Mouse (Mus musculus) kidney, adult 9 months (tissue): ENCODE data around the gene Islr.

Experiments
- DNase-seq: peaks from one replicate; pipeline ENCODE4 v3.0.0; 2022

The Islr gene

GRCm38 (mm10) chr9:58220218-58220903, 16.3 kb upstream of the Islr start:
- peak; percentile 58 for DNase-seq

GRCm38 (mm10) chr9:58218539-58218938, 14.4 kb upstream of the Islr start:
- DNase-seq = no peak

- DNase-seq = peak; percentile 68
Measured at GRCm38 (mm10) chr9:58216402-58216801, 12.3 kb upstream of the Islr start.

GRCm38 (mm10) chr9:58214519-58215180, 10.5 kb upstream of the Islr start:
- DNase-seq = peak; percentile 75

- DNase-seq = peak; percentile 59
Measured at GRCm38 (mm10) chr9:58213865-58214264, 9.8 kb upstream of the Islr start.

- no peak for DNase-seq
Measured at GRCm38 (mm10) chr9:58213377-58213776, 9.3 kb upstream of the Islr start.

- no peak for DNase-seq
Measured at GRCm38 (mm10) chr9:58210304-58210627, 6.2 kb upstream of the Islr start.

- DNase-seq = no peak
Measured at GRCm38 (mm10) chr9:58209462-58210303, 5.6 kb upstream of the Islr start.

- no peak for DNase-seq
Measured at GRCm38 (mm10) chr9:58206013-58206412, 1.9 kb upstream of the Islr start.

GRCm38 (mm10) chr9:58204448-58205000, 418 bp upstream of the Islr start:
- peak; percentile 95 for DNase-seq

GRCm38 (mm10) chr9:58202676-58203453, 1.2 kb downstream of the Islr start:
- no peak for DNase-seq

- DNase-seq = no peak
Measured at GRCm38 (mm10) chr9:58201861-58202549, 2.1 kb downstream of the Islr start.

- no peak for DNase-seq
Measured at GRCm38 (mm10) chr9:58201091-58201842, 2.8 kb downstream of the Islr start.

- DNase-seq = no peak
Measured at GRCm38 (mm10) chr9:58200270-58201090, 3.6 kb downstream of the Islr start.

- DNase-seq = no peak
Measured at GRCm38 (mm10) chr9:58199381-58200269, 4.5 kb downstream of the Islr start.

GRCm38 (mm10) chr9:58198801-58199371, 5.2 kb downstream of the Islr start:
- no peak for DNase-seq

- DNase-seq = peak; percentile 55
Measured at GRCm38 (mm10) chr9:58197781-58198701, 6.1 kb downstream of the Islr start.
